Mouse (Mus musculus) lung, postnatal 0 days (tissue): ENCODE results near the gene Slc12a8.

Source experiments
- CTCF ChIP-seq: IDR thresholded peaks from 2 replicates; pipeline ENCODE4 v1.5.1; 2016; ENCODE audit warnings: antibody characterized with exemption, mild to moderate bottlenecking
- EP300 ChIP-seq: IDR thresholded peaks from 2 replicates; pipeline ENCODE4 v1.6.1; 2016; ENCODE audit warnings: antibody characterized with exemption, mild to moderate bottlenecking, control low read depth

DNA sequence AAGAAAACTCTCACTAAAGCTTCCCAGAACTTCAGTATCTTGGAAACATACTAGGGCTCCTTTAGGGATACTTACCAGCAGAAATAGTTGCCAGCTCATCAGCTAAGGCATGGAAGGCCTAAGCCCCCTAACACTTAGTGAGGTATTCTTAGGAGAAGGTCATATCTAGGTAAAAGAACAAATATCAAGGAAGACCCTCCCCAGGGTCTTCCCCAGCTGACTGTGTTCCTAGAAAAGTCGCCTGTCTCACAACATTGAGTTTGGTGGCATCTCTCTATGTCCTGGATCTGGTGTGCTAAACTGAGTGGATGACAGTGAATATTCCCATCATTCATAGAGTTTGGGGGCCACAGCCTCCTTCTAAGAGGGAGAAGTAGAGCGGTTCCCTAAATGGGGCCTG lies 153.8 kb downstream of the Slc12a8 start:
- TF ChIP-seq CTCF (no peak), EP300 (no peak)
